Mouse (Mus musculus) erythroblast, embryonic 14.5 days (primary cell): ENCODE measurements around the gene Ppfibp1. TPM values are rescaled to one million over a fixed set of nuclear protein-coding genes. Genes with fewer than 3 reads are reported as not detected.

Source experiments
- H3K27me3 ChIP-seq: 2 replicates; pipeline ENCODE4 v1.6.1; 2012; ENCODE audit warnings: inconsistent platforms; ENCODE audit not compliant: control insufficient read depth
- H3K36me3 ChIP-seq: 2 replicates; pipeline ENCODE4 v1.6.1; 2012; ENCODE audit warnings: mild to moderate bottlenecking, inconsistent platforms; ENCODE audit not compliant: control insufficient read depth
- H3K4me1 ChIP-seq: 2 replicates; pipeline ENCODE4 v1.6.1; 2012; ENCODE audit warnings: inconsistent platforms; ENCODE audit not compliant: control insufficient read depth
- H3K4me3 ChIP-seq: replicated peaks from 2 replicates; pipeline ENCODE3; 2012; ENCODE audit warnings: moderate library complexity, mild to moderate bottlenecking, inconsistent platforms
- H3K9me3 ChIP-seq: 2 replicates; pipeline ENCODE4 v1.6.1; 2012; ENCODE audit warnings: low read length, inconsistent platforms, mixed read lengths; ENCODE audit not compliant: control insufficient read depth
- GATA1 ChIP-seq: IDR thresholded peaks from 2 replicates; pipeline ENCODE4 v1.6.1; 2012; ENCODE audit warnings: low read length, inconsistent platforms, mixed read lengths
- TAL1 ChIP-seq: IDR thresholded peaks from 3 replicates; pipeline ENCODE4 v1.6.1; 2012; ENCODE audit warnings: low read length, inconsistent platforms, mixed read lengths
- polyA plus RNA-seq: library from polyadenylated mRNA; stranded (reverse); fragments of >175 nt; gene quantifications from 2 replicates; pipeline ENCODE4 v1.2.3, GENCODE M21; 2012

The Ppfibp1 gene
- polyA plus RNA-seq, 1 experiment: not detected

DNA sequence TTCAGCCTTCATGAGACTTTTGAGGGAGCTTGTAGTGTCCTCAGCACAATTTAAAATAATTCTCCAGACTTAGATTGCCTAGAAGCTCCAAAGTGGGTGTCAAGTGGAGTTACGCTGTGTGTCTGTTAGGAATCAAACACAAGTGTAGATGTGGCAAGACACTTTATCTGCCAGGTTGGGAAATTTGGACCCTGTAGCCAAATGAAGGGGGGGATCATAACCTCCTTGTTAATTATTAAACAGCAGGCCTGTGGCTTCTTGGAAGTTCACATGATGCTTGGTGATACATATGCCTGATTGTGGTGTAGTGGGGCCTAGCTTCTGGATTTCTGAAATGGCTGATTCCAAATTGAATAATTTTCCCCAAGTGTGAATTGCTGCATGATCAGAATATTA, 19.5 kb downstream of the Ppfibp1 start:
- H3K27me3 ChIP-seq: no peaks in the 10 kb centered on the region
- H3K36me3 ChIP-seq: no peaks in the 10 kb centered on the region
- TF ChIP-seq GATA1 (no peak), TAL1 (no peak)
- no peak overlapping the region for H3K4me3 ChIP-seq
- H3K9me3 ChIP-seq: no peaks in the 10 kb centered on the region
- H3K4me1 ChIP-seq: no peaks in the 10 kb centered on the region

GRCm38 (mm10) chr6:146908801-146909200, 20.5 kb downstream of the Ppfibp1 start:
- TF ChIP-seq GATA1 (no peak), TAL1 (no peak)
- H3K36me3 ChIP-seq: no peaks in the 10 kb centered on the region
- no peaks in the 10 kb centered on the region for H3K27me3 ChIP-seq
- H3K4me3 ChIP-seq: no peak overlapping the region
- peaks cover 2% of the 10 kb centered on the region; the same call in 1 of the 2 replicates for H3K4me1 ChIP-seq
- no peaks in the 10 kb centered on the region for H3K9me3 ChIP-seq

DNA sequence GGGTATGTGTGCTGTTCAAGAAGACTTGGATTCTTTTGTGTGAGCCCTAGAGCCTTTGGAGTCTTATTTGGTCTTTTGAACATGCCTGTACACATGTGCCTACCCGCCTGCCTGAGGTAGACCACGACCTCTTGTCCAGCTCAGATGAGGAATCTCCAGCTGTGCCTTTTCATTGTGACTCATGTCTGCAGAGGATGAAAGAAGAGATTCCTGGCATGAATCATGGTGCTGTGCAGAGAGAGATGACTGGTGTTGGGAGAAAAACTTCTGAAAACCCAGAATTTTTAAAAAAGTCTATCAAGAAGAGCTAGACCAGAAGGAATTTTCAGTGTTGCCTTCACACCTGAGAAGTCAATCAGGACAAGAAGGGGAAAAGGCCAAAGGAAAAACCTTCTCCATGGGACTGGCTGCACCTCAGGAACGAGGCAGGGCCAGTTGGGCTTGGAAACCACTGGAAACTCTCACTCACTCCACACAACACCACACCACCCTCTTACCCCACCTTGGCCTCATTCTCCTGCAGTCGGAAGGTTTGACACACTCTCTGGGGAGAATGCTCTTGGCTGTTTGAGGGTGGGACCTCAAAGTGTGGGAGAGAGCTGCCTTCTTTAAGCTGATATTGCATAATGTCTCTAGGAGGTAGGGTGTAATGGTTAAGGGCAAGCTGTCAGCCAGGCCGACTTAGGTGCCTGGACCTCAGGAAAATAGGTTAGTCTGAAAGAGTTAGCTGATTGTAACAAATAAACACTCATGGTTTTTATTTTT, 21.6 kb downstream of the Ppfibp1 start:
- Histone ChIP-seq H3K27me3 (no peaks in the 10 kb centered on the region), H3K4me1 (peaks cover 2% of the 10 kb centered on the region; the same call in 1 of the 2 replicates), H3K36me3 (no peaks in the 10 kb centered on the region), H3K9me3 (no peaks in the 10 kb centered on the region), H3K4me3 (no peak overlapping the region)
- TF ChIP-seq GATA1 (no peak), TAL1 (no peak)

- H3K4me3 ChIP-seq: no peak overlapping the region
- H3K36me3 ChIP-seq: no peaks in the 10 kb centered on the region
- H3K27me3 ChIP-seq: no peaks in the 10 kb centered on the region
- TF ChIP-seq TAL1 (no peak), GATA1 (no peak)
- no peaks in the 10 kb centered on the region for H3K9me3 ChIP-seq
- H3K4me1 ChIP-seq: peaks cover 2% of the 10 kb centered on the region; the same call in 1 of the 2 replicates
These were observed 22.5 kb downstream of the Ppfibp1 start for GRCm38 (mm10) chr6:146910801-146911200.

GRCm38 (mm10) chr6:146912835-146913488, 24.7 kb downstream of the Ppfibp1 start:
- Histone ChIP-seq H3K4me1 (peaks cover 2% of the 10 kb centered on the region; the same call in 1 of the 2 replicates), H3K9me3 (no peaks in the 10 kb centered on the region), H3K27me3 (no peaks in the 10 kb centered on the region), H3K36me3 (no peaks in the 10 kb centered on the region), H3K4me3 (no peak overlapping the region)
- TF ChIP-seq GATA1 (no peak), TAL1 (no peak)

DNA sequence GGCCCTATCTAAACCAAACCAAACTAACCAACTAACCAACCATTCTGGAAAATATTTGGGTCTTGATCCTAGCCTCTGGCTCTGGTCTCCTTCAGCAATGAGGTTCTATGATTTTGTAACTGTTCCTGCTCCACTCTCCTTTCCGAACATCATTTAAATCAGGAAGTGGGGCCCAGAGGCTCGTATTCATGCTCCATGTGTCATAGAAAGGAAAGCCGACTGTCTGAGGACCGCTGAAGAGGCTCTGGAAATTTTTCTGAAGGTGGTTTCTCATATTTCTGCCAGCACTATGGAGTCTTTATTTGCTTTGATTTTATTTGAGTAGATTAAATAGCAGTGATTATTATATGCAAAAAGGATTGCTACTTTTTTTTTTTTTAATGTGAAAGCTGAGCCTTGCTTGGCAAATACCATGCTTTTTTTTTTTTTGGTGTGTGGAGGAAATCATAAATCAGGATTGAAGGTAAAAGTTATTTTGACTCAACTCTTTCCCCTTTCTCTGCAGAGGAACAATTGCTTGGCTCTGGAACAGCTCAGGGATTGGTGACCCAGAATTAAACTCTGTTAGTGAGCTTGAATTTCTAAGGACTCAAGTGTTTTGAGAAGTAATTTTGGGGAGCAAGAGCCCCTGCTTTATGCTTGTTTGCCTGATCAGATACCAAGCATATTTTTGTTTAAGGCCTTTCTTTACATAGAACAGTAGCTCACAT, 25.4 kb downstream of the Ppfibp1 start:
- TF ChIP-seq GATA1: no peak
- TF ChIP-seq TAL1: no peak
- no peaks in the 10 kb centered on the region for H3K36me3 ChIP-seq
- no peak overlapping the region for H3K4me3 ChIP-seq
- H3K9me3 ChIP-seq: no peaks in the 10 kb centered on the region
- H3K27me3 ChIP-seq: no peaks in the 10 kb centered on the region
- H3K4me1 ChIP-seq: peaks cover 2% of the 10 kb centered on the region; the same call in 1 of the 2 replicates

DNA sequence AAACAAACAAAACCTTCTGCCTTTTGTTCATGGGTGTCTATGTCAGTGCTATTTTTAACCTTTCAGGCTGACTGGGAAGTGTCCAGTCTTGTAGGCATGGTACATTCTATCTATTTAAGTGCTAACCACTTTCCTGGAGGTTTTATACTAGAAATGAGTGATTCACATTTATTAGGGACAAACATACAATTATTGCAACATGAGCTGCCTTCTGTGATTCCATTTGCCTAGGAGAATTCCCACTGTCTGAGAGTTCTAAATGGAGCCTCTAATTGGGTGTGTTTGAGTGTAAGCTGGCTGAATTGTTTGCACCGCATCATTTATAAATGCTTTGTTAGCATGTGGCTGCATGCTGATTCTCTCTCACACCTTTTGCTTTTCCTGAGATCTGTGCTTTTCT, 27.5 kb downstream of the Ppfibp1 start:
- no peaks in the 10 kb centered on the region for H3K36me3 ChIP-seq
- H3K9me3 ChIP-seq: no peaks in the 10 kb centered on the region
- no peaks in the 10 kb centered on the region for H3K27me3 ChIP-seq
- H3K4me3 ChIP-seq: no peak overlapping the region
- TF ChIP-seq TAL1 (no peak), GATA1 (no peak)
- H3K4me1 ChIP-seq: peaks cover 2% of the 10 kb centered on the region; the same call in 1 of the 2 replicates

DNA sequence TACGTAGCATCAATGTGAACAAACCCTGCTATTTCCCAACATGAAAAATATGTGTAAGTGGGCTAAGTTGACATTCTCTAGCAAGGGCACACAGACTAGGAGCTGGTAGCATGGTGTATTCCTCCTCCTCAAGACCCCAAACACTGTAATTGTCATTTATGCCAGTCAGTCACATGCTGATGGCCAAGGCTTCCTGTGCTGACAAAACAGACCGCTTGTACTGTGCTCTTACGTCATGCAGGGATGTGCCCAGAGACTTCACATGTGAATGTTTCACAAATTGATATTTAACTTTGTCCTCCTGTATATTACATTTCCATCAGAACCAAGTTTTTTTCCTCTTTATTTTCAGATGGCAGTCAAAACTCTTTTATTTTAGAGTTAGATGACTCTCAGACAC, 29.1 kb downstream of the Ppfibp1 start:
- Histone ChIP-seq H3K9me3 (no peaks in the 10 kb centered on the region), H3K27me3 (no peaks in the 10 kb centered on the region), H3K4me1 (peaks cover 2% of the 10 kb centered on the region; the same call in 1 of the 2 replicates), H3K36me3 (no peaks in the 10 kb centered on the region), H3K4me3 (no peak overlapping the region)
- no peak for TF ChIP-seq GATA1

GRCm38 (mm10) chr6:146918341-146918740, 30.1 kb downstream of the Ppfibp1 start:
- TF ChIP-seq TAL1: no peak
- no peak for TF ChIP-seq GATA1
- Histone ChIP-seq H3K36me3 (no peaks in the 10 kb centered on the region), H3K4me1 (no peaks in the 10 kb centered on the region)

More at GRCm38 (mm10) chr6:146918341-146918740, 30.1 kb downstream of the Ppfibp1 start:
- Histone ChIP-seq H3K9me3 (no peaks in the 10 kb centered on the region), H3K4me3 (no peak overlapping the region), H3K27me3 (no peaks in the 10 kb centered on the region)
